Mouse (Mus musculus): Measurements from ENCODE around the gene Cda. TPM values are rescaled to one million over a fixed set of nuclear protein-coding genes. Genes with fewer than 3 reads are reported as not detected.

The Cda gene
- 1 to 10 TPM; 3.5 to 3.7 TPM for total RNA-seq (2021)

DNA sequence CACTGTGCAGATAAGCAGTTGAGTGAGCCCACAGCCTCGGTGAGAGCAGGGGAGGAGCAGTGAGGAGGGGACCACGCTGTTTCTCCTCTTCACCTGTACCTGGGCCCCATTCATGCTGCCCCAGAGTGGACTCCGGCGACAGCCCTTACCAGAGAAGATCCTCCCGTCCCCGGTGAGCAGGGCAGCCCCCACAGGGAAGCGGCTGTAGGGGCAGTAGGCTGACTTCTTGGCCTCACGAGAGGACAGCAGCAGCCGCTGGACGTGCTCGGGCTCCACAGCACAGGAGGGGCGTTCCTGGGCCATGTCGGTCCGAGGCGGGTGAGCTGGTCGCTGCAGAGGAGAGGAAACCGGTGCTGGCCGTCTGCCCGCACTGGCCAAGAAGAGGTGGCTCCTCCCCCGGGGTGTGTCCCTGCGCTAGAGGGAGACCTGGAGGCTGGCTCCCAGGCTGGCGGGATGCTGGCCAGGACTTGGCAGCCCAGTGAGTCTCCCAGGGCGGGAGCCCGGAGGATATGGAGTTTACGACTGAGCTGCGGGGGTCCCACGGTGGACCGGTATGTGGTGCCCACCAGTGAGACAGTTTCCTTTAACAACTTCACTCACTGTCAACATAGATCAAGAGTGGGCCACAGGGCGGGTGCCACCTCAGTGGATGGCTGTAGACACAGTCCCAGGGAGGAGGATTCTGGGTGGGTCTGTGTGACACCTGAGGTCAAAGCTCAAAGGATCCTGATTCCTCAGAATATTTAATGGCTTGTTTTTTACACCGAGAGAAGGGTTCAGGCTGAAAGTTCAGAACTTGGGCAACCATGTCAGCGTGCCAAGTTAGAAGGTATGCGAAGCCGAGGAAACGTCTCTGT lies at the start of gene Cda:
Gene Cda, minus strand, starts transcription at position 352 of the 857 bp plus-strand sequence.
- DNase-seq (ENCODE audit: low spot score in 2 of 2) = peak; percentile 24 to 43
- intact Hi-C loops (cut with DNase I) = no loop called here

- no peak for DNase-seq (ENCODE audit: low spot score in 2 of 2)
- intact Hi-C loops (cut with DNase I) = no loop called here
Measured at GRCm38 (mm10) chr4:138416414-138416813, 48.6 kb upstream of the Cda start.

- peak; percentile 59 for DNase-seq (ENCODE audit: low spot score in 2 of 2)
- intact Hi-C loops (cut with DNase I) = no loop called here
Measured at GRCm38 (mm10) chr4:138415991-138416390, 48.2 kb upstream of the Cda start.

DNA sequence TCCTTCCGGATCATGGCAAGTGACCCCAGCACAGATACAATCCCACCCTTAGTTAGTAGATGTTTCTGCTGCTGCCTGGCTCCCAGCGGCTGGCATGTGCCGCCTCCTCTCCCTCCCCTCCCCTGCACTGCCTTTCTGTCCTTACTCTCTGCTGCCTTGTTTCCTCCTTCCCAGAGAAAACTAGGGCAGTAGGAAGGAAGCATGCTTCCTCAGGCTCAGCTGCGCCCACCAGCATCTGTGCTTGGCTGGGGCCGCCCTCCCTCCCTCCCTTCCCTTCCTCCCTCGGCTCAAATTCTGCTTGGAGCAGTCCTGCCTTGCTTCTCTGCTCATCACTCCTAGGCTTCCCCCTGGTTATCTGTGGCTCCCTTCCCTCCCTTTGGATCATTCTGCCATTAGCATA lies 46.9 kb upstream of the Cda start:
- intact Hi-C loops (cut with DNase I) = no loop called here
- DNase-seq (ENCODE audit: low spot score in 2 of 2) = peak; percentile 66 to 77

- DNase-seq (ENCODE audit: low spot score in 2 of 2) = no peak
- intact Hi-C loops (cut with DNase I) = no loop called here
Measured at GRCm38 (mm10) chr4:138411504-138412121, 43.8 kb upstream of the Cda start.

GRCm38 (mm10) chr4:138411011-138411410 lies 43.2 kb upstream of the Cda start:
- DNase-seq (ENCODE audit: low spot score in 2 of 2) = no peak
- intact Hi-C loops (cut with DNase I) = no loop called here

DNA sequence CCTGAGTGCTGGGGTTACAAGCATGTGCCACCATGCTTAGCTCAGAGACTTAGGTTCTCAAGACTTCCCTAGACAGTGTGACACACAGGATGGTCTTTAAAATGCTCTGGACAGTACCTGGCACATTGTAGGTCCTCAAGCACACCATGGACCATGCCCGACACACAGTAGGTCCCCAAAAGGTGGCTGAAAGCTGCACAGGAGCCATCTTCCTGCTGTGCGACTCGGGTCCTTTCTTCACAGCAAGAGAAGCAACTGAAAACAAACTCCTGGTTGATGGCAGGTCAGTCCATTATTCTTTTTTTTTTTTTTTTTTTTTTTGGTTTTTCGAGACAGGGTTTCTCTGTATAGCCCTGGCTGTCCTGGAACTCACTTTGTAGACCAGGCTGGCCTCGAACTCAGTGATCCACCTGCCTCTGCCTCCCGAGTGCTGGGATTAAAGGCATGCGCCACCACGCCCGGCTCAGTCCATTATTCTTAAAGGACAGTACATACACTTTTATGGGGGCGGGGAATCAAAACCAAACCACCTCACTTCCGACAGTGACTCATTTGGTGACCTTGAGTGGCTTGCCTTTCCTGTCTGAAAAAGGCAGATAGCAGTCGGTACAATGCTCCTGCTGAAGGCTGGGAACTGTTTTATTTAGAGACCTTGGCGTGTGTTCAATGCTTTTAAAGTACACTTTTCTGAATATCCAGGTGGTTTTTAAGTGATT lies 39.8 kb upstream of the Cda start:
- DNase-seq (ENCODE audit: low spot score in 2 of 2) = no peak
- intact Hi-C loops (cut with DNase I) = no loop called here

DNA sequence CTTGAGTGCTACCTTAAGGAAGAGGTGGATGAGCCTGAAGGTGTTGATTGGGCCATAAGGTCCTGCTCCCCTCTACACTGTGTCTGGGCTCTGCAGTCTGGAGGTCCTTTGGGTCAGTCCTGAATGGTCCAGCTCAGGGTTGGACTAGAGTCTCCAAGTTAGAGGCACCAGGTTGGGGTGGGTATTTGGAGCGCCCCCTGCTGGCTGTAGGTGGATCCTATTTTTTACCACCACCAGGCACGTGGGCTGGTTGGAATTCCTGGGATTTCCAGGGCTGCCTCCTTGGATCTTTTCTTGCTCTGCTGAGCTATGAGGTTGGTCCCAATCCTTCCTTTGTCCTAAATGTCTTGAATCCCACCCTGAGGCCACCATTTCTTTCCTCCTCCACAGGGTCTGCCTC lies 37.0 kb upstream of the Cda start:
- no peak for DNase-seq (ENCODE audit: low spot score in 2 of 2)

GRCm38 (mm10) chr4:138396711-138397110 lies 28.9 kb upstream of the Cda start:
- intact Hi-C loops (cut with DNase I) = no loop called here

More for the DNA sequence above, 37.0 kb upstream of the Cda start:
- intact Hi-C loops (cut with DNase I) = no loop called here

DNA sequence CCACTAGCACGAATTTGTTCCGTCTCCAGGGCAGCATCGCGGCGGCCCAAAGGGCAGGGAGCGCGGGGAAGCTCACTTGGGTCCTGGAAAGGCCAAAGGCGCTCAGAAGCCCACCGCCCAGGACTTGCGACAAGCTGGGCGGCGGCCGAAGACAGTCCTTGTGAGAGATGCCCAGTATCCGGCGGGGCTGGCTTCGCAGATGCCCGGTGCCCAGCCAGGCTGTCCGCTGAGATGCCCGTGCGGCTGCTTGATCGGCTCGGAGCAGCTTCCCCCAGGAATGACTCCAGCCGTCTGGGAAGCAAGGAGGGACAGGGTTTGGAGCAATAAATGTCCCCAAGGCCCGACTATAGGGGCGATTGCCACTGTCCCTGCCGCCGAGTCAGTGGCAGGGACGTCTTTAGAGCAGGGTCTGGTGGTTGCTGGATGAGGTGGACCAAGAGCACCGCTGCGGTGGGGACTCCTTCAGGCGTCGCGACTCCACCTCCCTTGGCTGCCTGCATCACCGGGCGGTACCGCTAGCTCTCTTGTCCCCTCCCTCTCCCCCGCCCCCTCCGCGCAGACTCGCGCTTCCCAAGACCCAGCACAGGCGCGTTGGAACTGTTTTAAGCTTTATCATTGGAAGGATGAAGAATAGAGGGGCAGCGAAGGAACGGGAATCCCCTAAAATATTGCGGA lies 28.3 kb upstream of the Cda start, which contains the start of gene Fam43b:
Gene Fam43b, minus strand, starts transcription at position 558 of the 675 bp plus-strand sequence.
- peak; percentile 82 to 87 for DNase-seq (ENCODE audit: low spot score in 2 of 2)
- intact Hi-C loops (cut with DNase I) = no loop called here

More at GRCm38 (mm10) chr4:138396711-138397110, 28.9 kb upstream of the Cda start:
- no peak for DNase-seq (ENCODE audit: low spot score in 2 of 2)

- intact Hi-C loops (cut with DNase I) = no loop called here
- DNase-seq (ENCODE audit: low spot score in 2 of 2) = peak; percentile 60 to 82
Measured at GRCm38 (mm10) chr4:138395087-138395970, 27.5 kb upstream of the Cda start.

DNA sequence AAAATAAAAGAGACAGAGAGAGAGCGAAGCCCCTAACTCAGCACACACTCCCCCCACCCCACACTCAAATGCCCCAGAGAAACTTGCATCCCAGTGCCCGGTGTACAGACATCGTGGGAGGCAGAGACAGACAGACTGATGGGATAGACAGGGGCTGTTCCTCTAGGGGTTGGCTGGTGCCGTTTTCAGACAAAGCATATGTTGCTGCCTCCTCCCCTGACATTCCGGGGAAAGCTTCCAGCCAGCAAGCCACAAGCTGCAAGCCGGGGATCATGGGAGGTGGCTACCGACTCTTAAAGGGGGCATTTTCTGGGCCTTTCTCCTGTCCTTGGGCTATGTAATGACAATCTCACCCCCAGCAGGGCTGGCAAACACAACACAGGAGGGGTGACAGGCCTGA lies 25.9 kb upstream of the Cda start:
- intact Hi-C loops (cut with DNase I) = loop anchor here (5.0 kb wide), 1 partner anchor 34 kb away; no protein-coding TSS in a partner anchor
- peak in 1 of 2 experiments; percentile 27 for DNase-seq (ENCODE audit: low spot score in 2 of 2)

DNA sequence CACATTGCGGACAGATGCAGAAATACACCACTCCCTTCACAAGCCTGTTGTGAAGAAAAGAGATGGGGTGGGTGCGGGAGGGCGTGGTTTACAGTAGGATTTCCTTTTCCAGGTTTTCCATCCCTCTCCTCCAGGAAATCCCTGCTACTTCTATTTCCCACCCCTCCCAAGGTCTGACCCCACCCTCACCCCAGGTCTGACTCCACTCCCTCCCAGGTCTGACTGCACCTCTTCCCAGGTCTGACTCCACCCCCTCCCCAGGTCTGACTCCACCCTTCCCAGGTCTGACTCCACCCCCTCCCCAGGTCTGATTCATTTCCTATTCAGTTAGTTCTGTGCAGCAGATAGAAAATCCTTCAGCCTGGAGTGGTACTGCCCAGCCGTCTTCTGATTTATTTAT lies 16.0 kb upstream of the Cda start:
- intact Hi-C loops (cut with DNase I) = no loop called here

GRCm38 (mm10) chr4:138382462-138382861 lies 14.7 kb upstream of the Cda start:
- intact Hi-C loops (cut with DNase I) = no loop called here
- no peak for DNase-seq (ENCODE audit: low spot score in 2 of 2)

More for the DNA sequence above, 16.0 kb upstream of the Cda start:
- DNase-seq (ENCODE audit: low spot score in 2 of 2) = no peak

DNA sequence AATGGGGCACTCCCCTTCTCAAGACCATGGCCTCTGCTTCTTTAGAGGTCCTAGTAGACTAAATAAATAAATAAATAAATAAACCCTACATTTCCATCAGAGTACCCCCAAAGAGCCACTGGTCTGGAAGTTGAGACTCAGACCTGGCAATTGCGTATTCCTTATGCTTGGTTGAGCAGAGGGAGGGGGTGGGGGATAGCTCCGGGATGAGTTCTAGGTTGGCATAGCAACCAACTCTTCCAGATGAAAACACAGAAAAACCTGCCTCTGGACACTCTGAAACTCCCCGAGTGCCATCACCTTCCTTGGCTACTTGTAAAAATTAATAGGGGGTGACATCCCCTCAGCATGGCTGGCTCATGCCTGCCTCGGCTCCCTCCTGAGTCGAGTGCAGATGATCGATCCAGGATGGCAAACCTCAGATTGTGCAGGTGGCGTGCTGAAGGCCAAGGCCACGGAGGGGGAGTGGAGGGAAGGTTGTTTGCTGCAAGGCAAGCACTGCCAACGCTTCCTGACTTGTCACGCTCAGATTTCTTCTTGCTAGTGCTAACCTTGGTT lies 12.4 kb upstream of the Cda start:
- intact Hi-C loops (cut with DNase I) = no loop called here

DNA sequence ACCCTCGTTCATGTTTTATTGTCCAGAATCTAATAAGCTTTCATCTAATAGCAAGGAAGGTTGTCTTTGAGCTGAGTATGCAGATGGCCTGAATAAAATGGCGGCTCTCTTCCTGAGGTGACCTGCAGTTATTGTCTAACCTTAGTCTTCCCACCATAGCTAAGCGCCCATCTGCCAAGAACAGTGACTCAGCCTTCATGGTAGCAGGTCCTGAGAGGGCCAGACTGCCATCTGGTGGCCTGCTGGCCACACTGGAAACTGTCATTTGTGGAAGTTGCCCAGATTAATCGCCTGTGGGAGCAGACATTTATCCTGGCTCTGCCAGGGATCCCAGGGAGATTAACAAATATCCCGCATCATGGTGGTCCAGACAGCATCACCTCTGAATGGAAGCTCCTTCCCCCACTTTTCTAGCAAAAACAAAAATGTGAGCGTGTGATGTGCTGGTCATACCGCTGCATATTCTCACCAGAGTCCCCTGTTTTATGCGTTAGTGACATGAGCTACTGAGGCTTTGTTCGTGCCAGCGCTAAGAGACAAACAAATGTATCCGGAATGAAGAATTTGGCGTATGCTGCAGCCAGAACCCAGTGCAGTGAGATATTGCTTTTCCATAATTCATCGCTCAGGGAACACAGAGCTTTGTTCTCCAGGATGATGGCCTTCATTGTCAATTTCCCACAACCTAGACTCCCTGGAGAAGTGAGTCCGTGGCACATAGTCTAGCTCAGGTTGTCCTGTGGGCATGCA lies 11.5 kb upstream of the Cda start:
- intact Hi-C loops (cut with DNase I) = loop anchor here (2.0 kb wide), 2 partner anchors 48 to 52 kb away; partner anchors contain the start of gene Pink1
- DNase-seq (ENCODE audit: low spot score in 2 of 2) = peak; percentile 42 to 65

More for the DNA sequence above, 12.4 kb upstream of the Cda start:
- DNase-seq (ENCODE audit: low spot score in 2 of 2) = no peak

DNA sequence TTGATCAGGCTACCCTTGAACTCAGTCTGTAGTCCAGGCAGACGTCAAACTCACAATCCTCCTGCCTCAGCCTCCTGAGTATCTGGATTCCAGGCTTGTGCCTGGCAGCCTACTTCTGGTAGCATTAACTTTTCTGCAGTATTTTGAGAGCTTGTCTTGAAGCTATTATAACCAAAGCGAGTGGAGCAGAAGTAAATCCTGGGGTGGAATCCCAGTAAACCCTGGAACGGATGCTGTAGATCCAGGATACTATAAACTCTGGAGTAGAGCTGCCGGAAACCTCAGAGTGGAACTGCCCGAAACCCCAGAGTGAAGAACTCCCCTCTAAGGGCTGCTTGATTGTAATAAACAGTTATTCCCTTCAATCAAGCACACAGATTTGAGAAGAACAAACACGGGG lies 9.7 kb upstream of the Cda start:
- intact Hi-C loops (cut with DNase I) = no loop called here
- peak in 1 of 2 experiments; percentile 51 for DNase-seq (ENCODE audit: low spot score in 2 of 2)

- DNase-seq (ENCODE audit: low spot score in 2 of 2) = no peak
- intact Hi-C loops (cut with DNase I) = no loop called here
Measured at GRCm38 (mm10) chr4:138375117-138375516, 7.3 kb upstream of the Cda start.

All from left cerebral cortex, postnatal 36 days (tissue).